Mouse (Mus musculus): ENCODE measurements around the gene C5ar2. TPM values are rescaled to one million over a fixed set of nuclear protein-coding genes. Genes with fewer than 3 reads are reported as not detected.
"Not testable (repeated sequence)": the region's sequence is repeated elsewhere in the genome, so short reads cannot be mapped to it uniquely, and the experiment has no call there.

C5ar2 gene
- polyA plus RNA-seq, 1 experiment from 2014 or later, result 0.11 TPM

- no peak for ATAC-seq (ENCODE audit: low FRiP score, low TSS enrichment)
- Histone ChIP-seq H3K36me3 (ENCODE audit: insufficient read depth, low read length) (peaks cover 25% of the 10 kb centered on the region), H3K4me2 (replicated peaks; ENCODE audit: low read depth, low read length) (no peak overlapping the region), H3K4me1 (ENCODE audit: insufficient read depth, low read length) (peaks cover 19% of the 10 kb centered on the region), H3K9ac (replicated peaks; ENCODE audit: low read length) (peak overlapping the region; percentile 87; the same call in 1 of the 2 replicates), H3K27me3 (ENCODE audit: insufficient read depth, low read length) (no peaks in the 10 kb centered on the region), H3K9me3 (ENCODE audit: low read length) (no peaks in the 10 kb centered on the region), H3K4me3 (ENCODE audit: low read length) (no peak overlapping the region), H3K27ac (ENCODE audit: low read length) (no peak overlapping the region)
- 82% methylated on average over 10 of the region's 10 CpGs for WGBS
These were observed 31.3 kb upstream of the C5ar2 start for GRCm38 (mm10) chr7:16274922-16275890.

- Histone ChIP-seq H3K4me3 (ENCODE audit: low read length) (peak overlapping the region; percentile 78), H3K36me3 (ENCODE audit: insufficient read depth, low read length) (peaks cover 21% of the 10 kb centered on the region), H3K27ac (ENCODE audit: low read length) (peak overlapping the region; percentile 92), H3K9me3 (ENCODE audit: low read length) (no peaks in the 10 kb centered on the region), H3K9ac (replicated peaks; ENCODE audit: low read length) (peak overlapping the region; percentile 87), H3K4me2 (replicated peaks; ENCODE audit: low read depth, low read length) (peak overlapping the region; percentile 73), H3K4me1 (ENCODE audit: insufficient read depth, low read length) (peaks cover 19% of the 10 kb centered on the region), H3K27me3 (ENCODE audit: insufficient read depth, low read length) (no peaks in the 10 kb centered on the region)
- WGBS, result 2% methylated on average over 18 of the region's 18 CpGs
- ATAC-seq (ENCODE audit: low FRiP score, low TSS enrichment), result peak; percentile 86
These were observed 29.8 kb upstream of the C5ar2 start for GRCm38 (mm10) chr7:16273766-16274140.

DNA sequence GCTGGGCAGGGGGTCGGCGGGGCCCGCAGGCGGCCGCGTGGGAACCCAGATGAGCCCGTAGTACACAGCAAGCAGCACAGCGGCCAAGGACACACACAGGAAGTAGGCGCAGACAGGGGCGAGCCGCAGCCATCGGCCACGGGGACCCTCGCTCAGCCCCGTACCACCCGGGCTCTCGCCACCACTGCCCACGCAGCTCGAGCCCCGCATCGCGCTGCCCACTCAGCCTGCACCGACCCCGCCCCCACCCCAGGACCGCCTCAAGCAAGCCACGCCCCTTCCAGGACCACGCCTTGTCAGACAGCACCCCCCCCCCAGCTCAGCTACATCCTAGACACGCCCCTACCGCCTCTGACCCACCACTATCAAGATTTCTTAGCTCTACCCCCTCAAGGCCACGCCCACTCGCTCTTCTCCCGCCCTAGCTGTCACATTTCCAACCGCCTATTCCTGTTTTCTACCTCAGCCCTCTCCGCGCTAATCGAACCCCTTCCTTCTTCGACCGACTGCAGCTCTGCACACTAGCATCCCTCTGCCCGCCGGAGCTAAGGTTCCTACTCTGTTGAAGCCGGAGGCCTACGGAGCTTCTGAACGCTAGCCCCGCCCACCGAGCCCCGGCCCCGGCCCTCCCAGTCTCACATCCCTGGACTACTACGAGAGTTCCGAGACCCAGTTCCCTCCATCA is 29.3 kb upstream of the C5ar2 start, which contains the start of gene Inafm1:
Inafm1 (minus strand) TSS at position 537 of the 685 bp plus-strand sequence.
- Histone ChIP-seq H3K9me3 (ENCODE audit: low read length) (no peaks in the 10 kb centered on the region), H3K4me3 (ENCODE audit: low read length) (peak within 1 kb of the TSS; percentile 78), H3K36me3 (ENCODE audit: insufficient read depth, low read length) (peaks cover 18% of the 10 kb centered on the region), H3K27me3 (ENCODE audit: insufficient read depth, low read length) (no peaks in the 10 kb centered on the region), H3K9ac (replicated peaks; ENCODE audit: low read length) (peak within 1 kb of the TSS; percentile 87), H3K4me2 (replicated peaks; ENCODE audit: low read depth, low read length) (peak within 1 kb of the TSS; percentile 73), H3K27ac (ENCODE audit: low read length) (peak within 1 kb of the TSS; percentile 92), H3K4me1 (ENCODE audit: insufficient read depth, low read length) (peaks cover 19% of the 10 kb centered on the region)
- WGBS, result under 1% methylated on average over 46 of the region's 49 CpGs
- peak; percentile 82 for ATAC-seq (ENCODE audit: low FRiP score, low TSS enrichment)

DNA sequence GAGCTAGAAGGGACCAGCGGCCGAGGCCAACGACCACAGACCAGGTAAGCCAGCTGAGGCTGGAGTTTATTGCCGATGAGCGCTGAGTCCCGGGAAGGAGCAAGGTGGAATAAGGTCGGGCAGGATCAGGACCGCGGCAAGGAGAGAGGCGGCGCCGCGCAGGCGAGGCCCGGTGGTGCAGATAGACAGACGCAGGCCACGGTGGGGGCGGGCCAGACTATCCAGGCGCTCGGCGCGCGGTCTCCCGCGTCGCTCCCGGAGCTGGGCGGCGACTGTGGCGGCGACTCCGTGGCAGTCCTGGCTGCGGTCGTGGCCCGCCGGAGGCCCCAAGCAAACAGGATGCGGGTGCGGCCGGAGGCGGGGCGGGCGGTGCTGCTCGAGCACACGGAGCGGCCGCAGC is 28.7 kb upstream of the C5ar2 start:
- H3K4me3 ChIP-seq (ENCODE audit: low read length), result peak overlapping the region; percentile 78
- peak overlapping the region; percentile 73 for H3K4me2 ChIP-seq (replicated peaks; ENCODE audit: low read depth, low read length)
- peaks cover 14% of the 10 kb centered on the region for H3K36me3 ChIP-seq (ENCODE audit: insufficient read depth, low read length)
- ATAC-seq (ENCODE audit: low FRiP score, low TSS enrichment), result peak; percentile 79
- H3K9me3 ChIP-seq (ENCODE audit: low read length), result no peaks in the 10 kb centered on the region
- no peaks in the 10 kb centered on the region for H3K27me3 ChIP-seq (ENCODE audit: insufficient read depth, low read length)
- H3K9ac ChIP-seq (replicated peaks; ENCODE audit: low read length), result peak overlapping the region; percentile 87
- WGBS, result under 1% methylated on average over 45 of the region's 46 CpGs
- H3K27ac ChIP-seq (ENCODE audit: low read length), result peak overlapping the region; percentile 92
- H3K4me1 ChIP-seq (ENCODE audit: insufficient read depth, low read length), result peaks cover 19% of the 10 kb centered on the region

DNA sequence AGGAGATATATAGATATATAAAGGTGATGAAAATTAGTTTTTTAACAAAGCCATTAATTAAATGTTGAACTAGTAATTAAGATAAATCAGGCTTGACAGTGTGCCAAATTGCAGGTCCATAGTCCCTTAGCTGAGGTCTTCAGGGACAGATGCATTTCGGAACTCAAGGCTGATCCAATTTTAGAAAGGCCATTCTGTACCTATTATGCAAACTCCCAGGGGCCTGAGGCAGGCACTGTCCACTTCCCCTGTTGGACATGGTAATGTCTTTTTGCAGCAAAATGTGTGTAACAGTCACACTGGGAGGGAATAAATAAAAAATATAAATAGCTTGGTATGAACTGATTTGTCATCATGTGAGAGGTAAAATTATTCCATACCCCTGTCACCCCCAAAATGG is 27.2 kb upstream of the C5ar2 start:
- Histone ChIP-seq H3K36me3 (ENCODE audit: insufficient read depth, low read length) (peaks cover 11% of the 10 kb centered on the region), H3K4me3 (ENCODE audit: low read length) (no peak overlapping the region), H3K9me3 (ENCODE audit: low read length) (no peaks in the 10 kb centered on the region), H3K27ac (ENCODE audit: low read length) (no peak overlapping the region), H3K4me1 (ENCODE audit: insufficient read depth, low read length) (peaks cover 19% of the 10 kb centered on the region), H3K9ac (replicated peaks; ENCODE audit: low read length) (no peak overlapping the region), H3K4me2 (replicated peaks; ENCODE audit: low read depth, low read length) (no peak overlapping the region), H3K27me3 (ENCODE audit: insufficient read depth, low read length) (no peaks in the 10 kb centered on the region)
- ATAC-seq (ENCODE audit: low FRiP score, low TSS enrichment), result no peak
- WGBS, result 71% methylated on average over 1 of the region's 1 CpGs

DNA sequence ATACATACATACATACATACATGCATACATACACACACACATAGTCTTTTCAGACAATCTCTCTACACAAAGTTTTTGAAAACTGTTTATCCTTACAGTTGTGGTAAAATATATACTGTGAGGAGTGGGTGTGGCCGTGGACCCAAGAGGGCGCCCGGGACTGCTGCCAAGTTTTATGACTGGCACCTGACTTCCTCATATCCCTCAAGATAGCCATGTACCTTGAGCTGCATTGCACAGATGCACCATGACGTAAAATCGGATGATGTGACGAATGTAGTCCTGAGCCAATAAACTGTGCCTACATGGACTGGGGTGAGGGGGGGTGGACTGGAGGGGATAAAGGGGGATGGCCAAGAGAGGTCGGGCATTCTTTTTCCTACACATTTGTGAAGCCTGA is 22.6 kb upstream of the C5ar2 start:
- not testable (repeated sequence) for H3K27ac ChIP-seq (ENCODE audit: low read length); ATAC-seq (ENCODE audit: low FRiP score, low TSS enrichment); H3K4me1 ChIP-seq (ENCODE audit: insufficient read depth, low read length); H3K9ac ChIP-seq (replicated peaks; ENCODE audit: low read length); H3K27me3 ChIP-seq (ENCODE audit: insufficient read depth, low read length); H3K9me3 ChIP-seq (ENCODE audit: low read length); H3K4me3 ChIP-seq (ENCODE audit: low read length); H3K36me3 ChIP-seq (ENCODE audit: insufficient read depth, low read length); H3K4me2 ChIP-seq (replicated peaks; ENCODE audit: low read depth, low read length)
- 87% methylated on average over 7 of the region's 7 CpGs for WGBS

DNA sequence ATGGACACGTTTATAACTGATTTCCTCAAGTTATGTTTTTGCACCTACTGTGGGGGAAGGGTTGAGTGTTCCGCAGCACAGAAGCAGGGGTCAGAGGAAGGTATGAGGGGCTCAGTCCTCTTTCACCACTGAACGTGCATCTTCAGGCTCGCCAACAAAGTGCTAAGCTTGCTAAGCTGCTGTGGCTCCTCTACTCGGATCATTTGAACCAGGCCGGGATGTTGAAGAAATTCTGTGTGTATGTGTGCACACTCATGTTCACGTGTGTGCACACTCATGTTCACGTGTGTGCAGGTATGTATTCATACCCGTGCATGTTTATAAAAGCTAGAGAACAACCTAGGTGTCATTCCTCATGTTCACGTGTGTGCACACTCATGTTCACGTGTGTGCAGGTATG is 21.9 kb upstream of the C5ar2 start:
- H3K36me3 ChIP-seq (ENCODE audit: insufficient read depth, low read length), result no peaks in the 10 kb centered on the region
- no peaks in the 10 kb centered on the region for H3K4me1 ChIP-seq (ENCODE audit: insufficient read depth, low read length)
- no peaks in the 10 kb centered on the region for H3K27me3 ChIP-seq (ENCODE audit: insufficient read depth, low read length)
- no peak overlapping the region for H3K4me3 ChIP-seq (ENCODE audit: low read length)
- no peak for ATAC-seq (ENCODE audit: low FRiP score, low TSS enrichment)
- no peak overlapping the region for H3K4me2 ChIP-seq (replicated peaks; ENCODE audit: low read depth, low read length)
- no peak overlapping the region for H3K9ac ChIP-seq (replicated peaks; ENCODE audit: low read length)
- H3K9me3 ChIP-seq (ENCODE audit: low read length), result peaks cover 7% of the 10 kb centered on the region; the same call in 1 of the 2 replicates
- no peak overlapping the region for H3K27ac ChIP-seq (ENCODE audit: low read length)
- 87% methylated on average over 11 of the region's 11 CpGs for WGBS

GRCm38 (mm10) chr7:16263843-16264242 is 19.9 kb upstream of the C5ar2 start:
- no peak overlapping the region for H3K4me2 ChIP-seq (replicated peaks; ENCODE audit: low read depth, low read length)
- H3K36me3 ChIP-seq (ENCODE audit: insufficient read depth, low read length), result no peaks in the 10 kb centered on the region
- H3K4me3 ChIP-seq (ENCODE audit: low read length), result no peak overlapping the region
- no peaks in the 10 kb centered on the region for H3K4me1 ChIP-seq (ENCODE audit: insufficient read depth, low read length)
- no peak overlapping the region for H3K27ac ChIP-seq (ENCODE audit: low read length)
- ATAC-seq (ENCODE audit: low FRiP score, low TSS enrichment), result no peak
- H3K27me3 ChIP-seq (ENCODE audit: insufficient read depth, low read length), result no peaks in the 10 kb centered on the region
- peaks cover 7% of the 10 kb centered on the region; the same call in 1 of the 2 replicates for H3K9me3 ChIP-seq (ENCODE audit: low read length)
- H3K9ac ChIP-seq (replicated peaks; ENCODE audit: low read length), result no peak overlapping the region
- 83% methylated on average over 5 of the region's 5 CpGs for WGBS

DNA sequence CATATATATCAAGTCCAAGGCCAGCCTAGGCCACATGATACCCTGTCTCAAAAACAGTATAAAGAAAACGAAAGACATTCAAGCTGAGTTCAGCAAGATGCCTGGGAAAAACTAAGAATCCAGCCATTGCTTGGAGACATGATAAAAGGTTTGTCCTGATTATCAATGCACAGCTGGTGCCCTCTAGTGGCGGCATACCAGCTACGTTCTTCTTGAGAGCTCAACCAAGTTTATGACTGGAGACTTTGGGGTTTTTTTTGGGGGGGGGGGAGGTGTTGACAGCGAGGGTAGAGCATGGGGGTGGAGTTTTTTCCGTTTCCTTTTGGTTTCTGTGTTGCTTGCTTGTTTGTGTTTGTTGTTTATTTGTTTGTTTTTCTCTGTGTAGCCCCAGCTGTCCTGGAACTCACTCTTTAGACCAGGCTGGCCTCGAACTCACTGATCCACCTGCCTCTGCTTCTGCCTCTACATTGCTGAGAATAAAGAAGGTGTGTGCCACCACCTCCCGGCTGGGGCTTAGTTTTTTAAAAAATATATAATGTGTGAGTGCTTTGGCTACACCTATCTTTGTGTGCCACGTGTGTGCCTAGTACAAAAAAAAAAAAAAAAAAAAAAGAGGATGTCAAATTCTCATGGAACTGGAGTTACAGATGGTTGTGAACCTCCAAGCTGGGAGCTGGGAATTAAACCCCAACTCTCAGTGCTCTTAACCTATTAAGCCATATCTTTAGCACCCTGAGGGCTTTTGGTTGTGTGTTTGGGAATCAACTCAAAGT is 19.2 kb upstream of the C5ar2 start:
- no peak overlapping the region for H3K9ac ChIP-seq (replicated peaks; ENCODE audit: low read length)
- H3K27ac ChIP-seq (ENCODE audit: low read length), result no peak overlapping the region
- ATAC-seq (ENCODE audit: low FRiP score, low TSS enrichment), result no peak
- H3K4me1 ChIP-seq (ENCODE audit: insufficient read depth, low read length), result no peaks in the 10 kb centered on the region
- peaks cover 7% of the 10 kb centered on the region; the same call in 1 of the 2 replicates for H3K9me3 ChIP-seq (ENCODE audit: low read length)
- 27% methylated on average over 8 of the region's 8 CpGs for WGBS
- no peak overlapping the region for H3K4me2 ChIP-seq (replicated peaks; ENCODE audit: low read depth, low read length)
- H3K27me3 ChIP-seq (ENCODE audit: insufficient read depth, low read length), result no peaks in the 10 kb centered on the region
- no peak overlapping the region for H3K4me3 ChIP-seq (ENCODE audit: low read length)
- no peaks in the 10 kb centered on the region for H3K36me3 ChIP-seq (ENCODE audit: insufficient read depth, low read length)

Data from kidney, embryonic 16.5 days (tissue).